Mouse (Mus musculus): Measurements from ENCODE around the gene Usp36. TPM values are rescaled to one million over a fixed set of nuclear protein-coding genes. Genes with fewer than 3 reads are reported as not detected.

The Usp36 gene
- polyA plus RNA-seq (2012; rRNA removed) = 24.3 and 29.7 TPM in 2 replicates
- polyA plus RNA-seq (2014; fragmentation: Nextera tagmentation; extraction: Ambion mirVana) = 17.7 and 19.5 TPM in 2 replicates

- peaks cover 28% of the 10 kb centered on the region for H3K36me3 ChIP-seq (ENCODE audit: control insufficient read depth, insufficient read depth, low read length)
- 1% methylated on average over 68 of the region's 68 CpGs for WGBS
- TF ChIP-seq POLR2A (IDR thresholded peaks at IDR 0.05; ENCODE audit: borderline replicate concordance, extremely low read depth, insufficient read depth, insufficient read length) = peak; percentile 94; the same call in 1 of the 2 replicates
- peak within 1 kb of the TSS; percentile 86 for H3K27ac ChIP-seq (replicated peaks; ENCODE audit: low read depth, low read length)
- H3K27me3 ChIP-seq (ENCODE audit: control insufficient read depth, insufficient read depth, low read length) = no peaks in the 10 kb centered on the region
- peak within 1 kb of the TSS; percentile 83 for H3K4me2 ChIP-seq (replicated peaks; ENCODE audit: low read depth, low read length, severe bottlenecking)
- peak; percentile 100 for DNase-seq (ENCODE audit: low spot score)
- H3K4me1 ChIP-seq (ENCODE audit: control insufficient read depth, insufficient read depth, low read length) = peaks cover 12% of the 10 kb centered on the region; the same call in 1 of the 2 replicates
- peak within 1 kb of the TSS; percentile 95 for H3K4me3 ChIP-seq (replicated peaks; ENCODE audit: low read length)
- H3K9me3 ChIP-seq (ENCODE audit: control insufficient read depth, low read length) = no peaks in the 10 kb centered on the region
- ATAC-seq (ENCODE audit: low FRiP score, low read depth) = peak; percentile 97
- H3K9ac ChIP-seq (ENCODE audit: low read depth, low read length, severe bottlenecking) = peak within 1 kb of the TSS; percentile 88
Measured at GRCm38 (mm10) chr11:118289999-118290889, at the start of gene Usp36. Gene Usp36 (minus strand): TSS chr11:118290244.

- no peaks in the 10 kb centered on the region for H3K4me1 ChIP-seq (ENCODE audit: control insufficient read depth, insufficient read depth, low read length)
- peaks cover 43% of the 10 kb centered on the region for H3K36me3 ChIP-seq (ENCODE audit: control insufficient read depth, insufficient read depth, low read length)
- TF ChIP-seq POLR2A (IDR thresholded peaks at IDR 0.05; ENCODE audit: borderline replicate concordance, extremely low read depth, insufficient read depth, insufficient read length) = no peak
- H3K27me3 ChIP-seq (ENCODE audit: control insufficient read depth, insufficient read depth, low read length) = no peaks in the 10 kb centered on the region
- no peak overlapping the region for H3K4me3 ChIP-seq (replicated peaks; ENCODE audit: low read length)
- DNase-seq (ENCODE audit: low spot score) (no peak), ATAC-seq (ENCODE audit: low FRiP score, low read depth) (no peak)
- no peak overlapping the region for H3K27ac ChIP-seq (replicated peaks; ENCODE audit: low read depth, low read length)
- H3K4me2 ChIP-seq (replicated peaks; ENCODE audit: low read depth, low read length, severe bottlenecking) = no peak overlapping the region
- no peaks in the 10 kb centered on the region for H3K9me3 ChIP-seq (ENCODE audit: control insufficient read depth, low read length)
- WGBS = 65% methylated on average over 8 of the region's 8 CpGs
- no peak overlapping the region for H3K9ac ChIP-seq (ENCODE audit: low read depth, low read length, severe bottlenecking)
Measured at GRCm38 (mm10) chr11:118337491-118338168, 47.6 kb upstream of the Usp36 start.

DNA sequence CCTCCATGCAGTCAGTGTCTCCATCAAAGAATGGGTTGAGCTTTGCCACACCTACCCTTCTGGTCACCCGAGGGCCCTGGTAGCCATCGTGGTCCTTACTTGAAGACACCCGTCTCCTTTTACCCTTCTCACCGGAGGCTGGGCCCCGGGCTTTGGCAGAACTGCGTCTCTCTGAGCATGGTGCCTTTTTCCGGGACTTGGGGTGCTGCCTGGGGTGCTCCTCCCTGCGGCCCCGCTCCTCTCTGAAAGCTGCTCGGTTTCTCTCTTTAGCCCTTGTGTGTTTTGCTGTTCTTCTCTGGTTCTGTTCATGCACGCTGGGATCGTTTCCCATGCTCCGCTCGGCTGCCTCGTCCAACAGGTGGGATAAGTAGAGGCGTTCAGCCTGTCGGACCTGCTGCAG is 43.4 kb upstream of the Usp36 start:
- H3K36me3 ChIP-seq (ENCODE audit: control insufficient read depth, insufficient read depth, low read length) = peaks cover 57% of the 10 kb centered on the region
- H3K27me3 ChIP-seq (ENCODE audit: control insufficient read depth, insufficient read depth, low read length) = no peaks in the 10 kb centered on the region
- H3K9me3 ChIP-seq (ENCODE audit: control insufficient read depth, low read length) = no peaks in the 10 kb centered on the region
- no peak overlapping the region for H3K4me3 ChIP-seq (replicated peaks; ENCODE audit: low read length)
- no peak overlapping the region for H3K4me2 ChIP-seq (replicated peaks; ENCODE audit: low read depth, low read length, severe bottlenecking)
- ATAC-seq (ENCODE audit: low FRiP score, low read depth) (no peak), DNase-seq (ENCODE audit: low spot score) (no peak)
- WGBS = 84% methylated on average over 17 of the region's 17 CpGs
- TF ChIP-seq POLR2A (IDR thresholded peaks at IDR 0.05; ENCODE audit: borderline replicate concordance, extremely low read depth, insufficient read depth, insufficient read length) = no peak
- no peak overlapping the region for H3K27ac ChIP-seq (replicated peaks; ENCODE audit: low read depth, low read length)
- peaks cover 6% of the 10 kb centered on the region for H3K4me1 ChIP-seq (ENCODE audit: control insufficient read depth, insufficient read depth, low read length)
- H3K9ac ChIP-seq (ENCODE audit: low read depth, low read length, severe bottlenecking) = no peak overlapping the region

GRCm38 (mm10) chr11:118332376-118332775 is 42.3 kb upstream of the Usp36 start:
- no peak for TF ChIP-seq POLR2A (IDR thresholded peaks at IDR 0.05; ENCODE audit: borderline replicate concordance, extremely low read depth, insufficient read depth, insufficient read length)
- DNase-seq (ENCODE audit: low spot score) = no peak
- WGBS = 88% methylated on average over 11 of the region's 11 CpGs

GRCm38 (mm10) chr11:118330777-118331176 is 40.7 kb upstream of the Usp36 start:
- Histone ChIP-seq H3K4me1 (ENCODE audit: control insufficient read depth, insufficient read depth, low read length) (peaks cover 32% of the 10 kb centered on the region), H3K9me3 (ENCODE audit: control insufficient read depth, low read length) (no peaks in the 10 kb centered on the region), H3K4me2 (replicated peaks; ENCODE audit: low read depth, low read length, severe bottlenecking) (no peak overlapping the region), H3K27me3 (ENCODE audit: control insufficient read depth, insufficient read depth, low read length) (no peaks in the 10 kb centered on the region), H3K27ac (replicated peaks; ENCODE audit: low read depth, low read length) (no peak overlapping the region), H3K4me3 (replicated peaks; ENCODE audit: low read length) (no peak overlapping the region), H3K9ac (ENCODE audit: low read depth, low read length, severe bottlenecking) (no peak overlapping the region), H3K36me3 (ENCODE audit: control insufficient read depth, insufficient read depth, low read length) (peaks cover 54% of the 10 kb centered on the region)
- DNase-seq (ENCODE audit: low spot score) = no peak
- TF ChIP-seq POLR2A (IDR thresholded peaks at IDR 0.05; ENCODE audit: borderline replicate concordance, extremely low read depth, insufficient read depth, insufficient read length) = no peak
- no peak for ATAC-seq (ENCODE audit: low FRiP score, low read depth)
- 97% methylated on average over 16 of the region's 16 CpGs for WGBS

More at GRCm38 (mm10) chr11:118332376-118332775, 42.3 kb upstream of the Usp36 start:
- peaks cover 57% of the 10 kb centered on the region for H3K36me3 ChIP-seq (ENCODE audit: control insufficient read depth, insufficient read depth, low read length)
- H3K9me3 ChIP-seq (ENCODE audit: control insufficient read depth, low read length) = no peaks in the 10 kb centered on the region
- H3K27me3 ChIP-seq (ENCODE audit: control insufficient read depth, insufficient read depth, low read length) = no peaks in the 10 kb centered on the region
- peaks cover 16% of the 10 kb centered on the region for H3K4me1 ChIP-seq (ENCODE audit: control insufficient read depth, insufficient read depth, low read length)
- no peak overlapping the region for H3K4me2 ChIP-seq (replicated peaks; ENCODE audit: low read depth, low read length, severe bottlenecking)
- no peak for ATAC-seq (ENCODE audit: low FRiP score, low read depth)
- H3K27ac ChIP-seq (replicated peaks; ENCODE audit: low read depth, low read length) = 0 out of 2 replicates have a peak overlapping the region, but pooled peaks have one; percentile 13
- H3K9ac ChIP-seq (ENCODE audit: low read depth, low read length, severe bottlenecking) = no peak overlapping the region
- no peak overlapping the region for H3K4me3 ChIP-seq (replicated peaks; ENCODE audit: low read length)
